Mouse (Mus musculus) neural tube, embryonic 13.5 days (tissue): ENCODE measurements around the gene Tst. TPM values are rescaled to one million over a fixed set of nuclear protein-coding genes. Genes with fewer than 3 reads are reported as not detected.

Experiments
- ATAC-seq: fragments of 200-750 bp; cut with Nextera tagmentation; 2 replicates; pipeline ENCODE4 v1.8.0; 2017; ENCODE audit warnings: low read depth, mild to moderate bottlenecking, moderate TSS enrichment, moderate library complexity
- H3K27ac ChIP-seq: fragments of 300-500 bp; sonication (generic); replicated peaks from 2 replicates; pipeline ENCODE4 v1.5.1; 2015; ENCODE audit warnings: moderate library complexity, mild to moderate bottlenecking, inconsistent platforms
- H3K27me3 ChIP-seq: fragments of 300-500 bp; sonication (generic); 2 replicates; pipeline ENCODE4 v1.6.1; 2015; ENCODE audit warnings: mild to moderate bottlenecking, inconsistent platforms
- H3K36me3 ChIP-seq: fragments of 300-500 bp; sonication (generic); 2 replicates; pipeline ENCODE4 v1.6.1; 2015; ENCODE audit warnings: mild to moderate bottlenecking, inconsistent platforms
- H3K4me1 ChIP-seq: fragments of 300-500 bp; sonication (generic); replicated peaks from 2 replicates; pipeline ENCODE4 v1.6.1; 2015; ENCODE audit warnings: inconsistent platforms
- H3K4me2 ChIP-seq: fragments of 300-500 bp; sonication (generic); 2 replicates; pipeline ENCODE4 v1.6.1; 2015; ENCODE audit warnings: inconsistent platforms, mild to moderate bottlenecking, moderate library complexity
- H3K4me3 ChIP-seq: fragments of 300-500 bp; sonication (generic); 2 replicates; pipeline ENCODE4 v1.5.1; 2015; ENCODE audit warnings: mild to moderate bottlenecking, inconsistent platforms
- H3K9ac ChIP-seq: fragments of 300-500 bp; sonication (generic); 2 replicates; pipeline ENCODE4 v1.6.1; 2015; ENCODE audit warnings: moderate library complexity, mild to moderate bottlenecking, inconsistent platforms
- H3K9me3 ChIP-seq: fragments of 300-500 bp; sonication (generic); 2 replicates; pipeline ENCODE4 v1.6.1; 2016; ENCODE audit warnings: inconsistent platforms
- WGBS: fragments of 180-500 bp; shearing (Covaris S2); methylation state at CpG from one replicate; pipeline ENCODE4 v1.1.7; 2015; 5-methylcytosine and 5-hydroxymethylcytosine counted together
- polyA plus RNA-seq: library from polyadenylated mRNA; unstranded; fragments of >200 nt; fragmentation: Nextera tagmentation; extraction: Ambion mirVana; gene quantifications from 2 replicates; pipeline ENCODE4 v1.2.1, GENCODE M21; 2015

The Tst gene
- polyA plus RNA-seq, 1 experiment from 2014 or later = 11.4 TPM

GRCm38 (mm10) chr15:78380741-78381140 is 25.0 kb downstream of the Tst start:
- Histone ChIP-seq H3K27ac (no peak overlapping the region), H3K9ac (no peak overlapping the region), H3K36me3 (no peaks in the 10 kb centered on the region), H3K4me3 (no peak overlapping the region), H3K27me3 (0 out of 2 replicates have a peak, but pooled peaks cover 3% of the 10 kb centered on the region), H3K4me2 (no peak overlapping the region), H3K9me3 (no peaks in the 10 kb centered on the region), H3K4me1 (peaks cover 14% of the 10 kb centered on the region)
- 70% methylated on average over 4 of the region's 4 CpGs for WGBS
- ATAC-seq = no peak

- Histone ChIP-seq H3K27ac (no peak overlapping the region), H3K27me3 (0 out of 2 replicates have a peak, but pooled peaks cover 3% of the 10 kb centered on the region), H3K4me1 (peaks cover 14% of the 10 kb centered on the region), H3K4me2 (no peak overlapping the region), H3K9me3 (no peaks in the 10 kb centered on the region), H3K36me3 (no peaks in the 10 kb centered on the region), H3K4me3 (no peak overlapping the region), H3K9ac (no peak overlapping the region)
- ATAC-seq = no peak
- 84% methylated on average over 2 of the region's 2 CpGs for WGBS
Observed at GRCm38 (mm10) chr15:78380208-78380607, 25.5 kb downstream of the Tst start.

- no peak overlapping the region for H3K9ac ChIP-seq
- H3K9me3 ChIP-seq = no peaks in the 10 kb centered on the region
- no peak overlapping the region for H3K4me3 ChIP-seq
- no peak overlapping the region for H3K27ac ChIP-seq
- no peak overlapping the region for H3K4me2 ChIP-seq
- WGBS = 87% methylated on average over 10 of the region's 10 CpGs
- ATAC-seq = no peak
- H3K27me3 ChIP-seq = 0 out of 2 replicates have a peak, but pooled peaks cover 3% of the 10 kb centered on the region
- no peaks in the 10 kb centered on the region for H3K4me1 ChIP-seq
- H3K36me3 ChIP-seq = no peaks in the 10 kb centered on the region
Observed at GRCm38 (mm10) chr15:78378556-78378955, 27.2 kb downstream of the Tst start.

GRCm38 (mm10) chr15:78377859-78378258 is 27.8 kb downstream of the Tst start:
- no peaks in the 10 kb centered on the region for H3K9me3 ChIP-seq
- 84% methylated on average over 10 of the region's 10 CpGs for WGBS
- H3K36me3 ChIP-seq = no peaks in the 10 kb centered on the region
- ATAC-seq = no peak
- no peak overlapping the region for H3K4me2 ChIP-seq
- H3K4me3 ChIP-seq = no peak overlapping the region
- no peaks in the 10 kb centered on the region for H3K4me1 ChIP-seq
- no peak overlapping the region for H3K27ac ChIP-seq
- H3K27me3 ChIP-seq = 0 out of 2 replicates have a peak, but pooled peaks cover 3% of the 10 kb centered on the region
- no peak overlapping the region for H3K9ac ChIP-seq

GRCm38 (mm10) chr15:78374204-78374603 is 31.5 kb downstream of the Tst start:
- ATAC-seq = no peak
- H3K9ac ChIP-seq = no peak overlapping the region

DNA sequence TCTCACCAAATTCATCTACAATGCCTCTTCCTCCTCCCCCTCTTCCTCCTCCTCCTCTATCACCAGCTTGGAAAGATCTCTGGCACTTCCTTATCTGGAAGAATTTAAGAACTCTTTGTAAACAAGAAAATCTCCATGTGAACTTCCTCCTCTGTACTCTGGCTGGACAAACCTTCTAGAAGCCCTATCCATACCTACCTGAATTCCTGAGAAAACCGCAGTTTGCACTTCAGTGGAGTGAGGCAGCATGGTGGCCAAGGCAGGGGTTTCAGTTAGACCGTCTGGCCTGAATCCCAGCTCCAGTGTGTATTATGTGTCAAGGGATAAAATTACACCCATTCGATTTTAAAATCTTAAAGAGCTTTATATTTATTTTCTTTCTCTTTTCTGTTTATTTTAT is 32.9 kb downstream of the Tst start:
- WGBS = 81% methylated on average over 3 of the region's 3 CpGs
- H3K27ac ChIP-seq = no peak overlapping the region
- ATAC-seq = no peak
- H3K9me3 ChIP-seq = no peaks in the 10 kb centered on the region
- H3K4me2 ChIP-seq = no peak overlapping the region
- no peaks in the 10 kb centered on the region for H3K36me3 ChIP-seq
- H3K4me1 ChIP-seq = no peaks in the 10 kb centered on the region
- H3K27me3 ChIP-seq = peaks cover 20% of the 10 kb centered on the region
- H3K4me3 ChIP-seq = no peak overlapping the region
- H3K9ac ChIP-seq = no peak overlapping the region

More at GRCm38 (mm10) chr15:78374204-78374603, 31.5 kb downstream of the Tst start:
- H3K36me3 ChIP-seq = no peaks in the 10 kb centered on the region
- no peaks in the 10 kb centered on the region for H3K9me3 ChIP-seq
- H3K4me1 ChIP-seq = no peaks in the 10 kb centered on the region
- no peak overlapping the region for H3K4me2 ChIP-seq
- H3K27me3 ChIP-seq = 0 out of 2 replicates have a peak, but pooled peaks cover 7% of the 10 kb centered on the region
- no peak overlapping the region for H3K27ac ChIP-seq
- no peak overlapping the region for H3K4me3 ChIP-seq
- 62% methylated on average over 3 of the region's 3 CpGs for WGBS

DNA sequence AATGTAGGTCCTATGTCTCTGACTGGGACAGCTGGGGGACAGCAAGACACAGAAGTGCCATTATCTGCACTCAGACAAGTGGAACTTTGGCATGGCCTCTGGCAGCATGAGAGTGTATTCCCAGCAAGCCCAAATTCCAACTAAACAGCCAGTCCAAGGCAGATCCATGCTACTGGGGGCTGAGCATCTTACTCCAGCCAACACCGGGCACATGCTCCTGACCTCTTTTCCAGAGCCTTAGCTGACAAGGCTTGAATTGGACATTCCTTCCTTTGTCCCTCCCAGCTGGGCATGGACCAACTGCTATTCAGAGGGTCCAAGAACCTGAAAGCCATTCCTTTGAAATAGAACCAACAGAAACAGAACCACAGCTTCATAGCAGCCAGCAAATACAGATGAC is 36.1 kb downstream of the Tst start:
- H3K9ac ChIP-seq = no peak overlapping the region
- no peaks in the 10 kb centered on the region for H3K9me3 ChIP-seq
- no peaks in the 10 kb centered on the region for H3K36me3 ChIP-seq
- no peak for ATAC-seq
- WGBS = 70% methylated on average over 1 of the region's 1 CpGs
- H3K27me3 ChIP-seq = peaks cover 23% of the 10 kb centered on the region
- no peak overlapping the region for H3K27ac ChIP-seq
- H3K4me1 ChIP-seq = no peaks in the 10 kb centered on the region
- no peak overlapping the region for H3K4me2 ChIP-seq
- no peak overlapping the region for H3K4me3 ChIP-seq

DNA sequence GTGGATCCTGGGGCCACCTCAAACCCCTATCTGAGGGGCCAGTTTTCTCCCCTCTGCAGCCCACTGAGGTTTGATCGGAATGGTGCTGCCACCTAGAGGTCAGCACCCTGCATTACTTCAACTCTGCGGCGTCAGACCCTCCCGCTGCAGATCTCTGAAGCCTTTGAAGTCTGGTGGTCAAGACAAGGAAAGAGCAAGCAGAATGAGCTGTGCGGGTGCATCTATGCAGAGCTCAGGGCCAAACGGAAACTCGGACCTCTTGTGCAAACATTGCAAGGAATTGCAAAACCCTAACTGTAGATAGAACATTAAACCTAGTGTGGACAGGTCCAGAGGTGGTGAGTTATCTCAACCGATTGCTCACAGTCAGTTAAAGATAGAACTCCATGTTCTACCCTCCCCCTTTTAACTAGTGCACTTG is 36.8 kb downstream of the Tst start:
- H3K4me1 ChIP-seq = no peaks in the 10 kb centered on the region
- no peaks in the 10 kb centered on the region for H3K36me3 ChIP-seq
- no peak overlapping the region for H3K4me2 ChIP-seq
- WGBS = 11% methylated on average over 8 of the region's 8 CpGs
- no peak overlapping the region for H3K27ac ChIP-seq
- H3K27me3 ChIP-seq = peaks cover 23% of the 10 kb centered on the region
- no peak overlapping the region for H3K4me3 ChIP-seq
- no peak for ATAC-seq
- H3K9ac ChIP-seq = no peak overlapping the region
- H3K9me3 ChIP-seq = no peaks in the 10 kb centered on the region

DNA sequence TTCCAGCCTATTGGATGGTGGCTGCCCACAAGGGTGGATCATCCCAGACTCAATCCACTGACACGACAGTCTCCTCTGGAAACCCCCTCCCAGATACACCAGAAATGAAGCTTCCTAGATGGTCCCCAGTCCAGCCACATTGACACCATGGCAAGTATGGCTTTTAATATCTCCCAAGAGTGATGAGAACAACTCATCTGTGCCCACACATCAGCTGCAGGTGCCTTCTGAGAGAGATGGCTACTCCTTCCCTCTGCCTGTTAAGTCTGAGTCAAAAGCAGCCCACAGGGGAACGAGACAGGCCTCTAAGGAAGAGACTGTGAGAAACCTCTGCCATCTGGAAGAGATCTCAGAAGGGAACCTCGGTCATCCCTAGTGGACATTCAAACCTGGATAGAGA is 37.9 kb downstream of the Tst start:
- no peak overlapping the region for H3K4me3 ChIP-seq
- H3K9ac ChIP-seq = no peak overlapping the region
- no peak for ATAC-seq
- peaks cover 23% of the 10 kb centered on the region for H3K27me3 ChIP-seq
- H3K27ac ChIP-seq = no peak overlapping the region
- no peaks in the 10 kb centered on the region for H3K36me3 ChIP-seq
- H3K9me3 ChIP-seq = 0 out of 2 replicates have a peak, but pooled peaks cover 3% of the 10 kb centered on the region
- no peak overlapping the region for H3K4me2 ChIP-seq
- 66% methylated on average over 3 of the region's 3 CpGs for WGBS
- no peaks in the 10 kb centered on the region for H3K4me1 ChIP-seq

- Histone ChIP-seq H3K4me1 (no peaks in the 10 kb centered on the region), H3K9me3 (0 out of 2 replicates have a peak, but pooled peaks cover 3% of the 10 kb centered on the region), H3K4me3 (no peak overlapping the region), H3K27me3 (peaks cover 23% of the 10 kb centered on the region), H3K9ac (no peak overlapping the region), H3K4me2 (no peak overlapping the region), H3K36me3 (no peaks in the 10 kb centered on the region), H3K27ac (no peak overlapping the region)
- ATAC-seq = no peak
- WGBS = 82% methylated on average over 8 of the region's 8 CpGs
Observed at GRCm38 (mm10) chr15:78366875-78367274, 38.8 kb downstream of the Tst start.

DNA sequence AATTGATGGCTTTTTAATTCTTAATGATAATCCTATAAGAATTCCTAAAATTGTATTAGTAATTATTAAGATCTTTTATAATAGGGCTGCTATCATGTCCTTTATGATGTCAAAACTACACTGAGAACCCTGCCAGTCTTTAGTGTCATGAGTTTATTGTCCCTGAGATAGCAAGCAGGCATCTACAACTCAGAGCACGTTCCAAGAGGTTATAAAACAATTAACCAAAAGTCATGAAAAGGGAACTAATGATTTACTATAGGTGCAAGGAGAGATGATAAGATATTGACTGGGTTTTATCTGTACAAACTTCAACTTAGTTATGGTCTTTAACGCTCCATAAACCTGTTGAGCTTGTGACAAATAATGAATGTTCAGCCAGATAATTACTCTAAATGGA is 39.8 kb downstream of the Tst start:
- H3K9ac ChIP-seq = no peak overlapping the region
- WGBS = 43% methylated on average over 2 of the region's 2 CpGs
- H3K4me2 ChIP-seq = no peak overlapping the region
- ATAC-seq = no peak
- 0 out of 2 replicates have a peak, but pooled peaks cover 3% of the 10 kb centered on the region for H3K9me3 ChIP-seq
- no peaks in the 10 kb centered on the region for H3K4me1 ChIP-seq
- H3K4me3 ChIP-seq = no peak overlapping the region
- H3K27ac ChIP-seq = no peak overlapping the region
- H3K36me3 ChIP-seq = no peaks in the 10 kb centered on the region
- peaks cover 20% of the 10 kb centered on the region for H3K27me3 ChIP-seq

- no peak for ATAC-seq
- no peaks in the 10 kb centered on the region for H3K36me3 ChIP-seq
- H3K9me3 ChIP-seq = no peaks in the 10 kb centered on the region
- no peak overlapping the region for H3K4me2 ChIP-seq
- WGBS = 92% methylated on average over 5 of the region's 5 CpGs
- H3K27ac ChIP-seq = no peak overlapping the region
- H3K9ac ChIP-seq = no peak overlapping the region
- no peak overlapping the region for H3K4me3 ChIP-seq
- no peaks in the 10 kb centered on the region for H3K27me3 ChIP-seq
- no peaks in the 10 kb centered on the region for H3K4me1 ChIP-seq
Observed at GRCm38 (mm10) chr15:78355548-78355947, 50.2 kb downstream of the Tst start.

GRCm38 (mm10) chr15:78354958-78355357 is 50.7 kb downstream of the Tst start:
- H3K4me3 ChIP-seq = no peak overlapping the region
- no peak overlapping the region for H3K9ac ChIP-seq
- H3K27ac ChIP-seq = no peak overlapping the region
- no peaks in the 10 kb centered on the region for H3K9me3 ChIP-seq
- H3K27me3 ChIP-seq = no peaks in the 10 kb centered on the region
- WGBS = 0% methylated on average over 1 of the region's 1 CpGs
- H3K36me3 ChIP-seq = no peaks in the 10 kb centered on the region
- no peak for ATAC-seq
- H3K4me2 ChIP-seq = no peak overlapping the region
- H3K4me1 ChIP-seq = no peaks in the 10 kb centered on the region
